Mouse (Mus musculus) MEL (cell line): ENCODE data around the gene Bcl10.
A peak's percentile ranks its signal among the peaks of the same experiment; 100 is the strongest.

Experiments used
- SIN3A ChIP-seq: IDR thresholded peaks from 2 replicates; pipeline ENCODE4 v1.6.1; 2012; ENCODE audit warnings: low read length, improper control_type of control experiment, inconsistent platforms
- ZKSCAN1 ChIP-seq: IDR thresholded peaks from 2 replicates; pipeline ENCODE4 v1.6.1; 2012; ENCODE audit warnings: low read depth, mild to moderate bottlenecking, inconsistent platforms, low read length, improper control_type of control experiment, moderate library complexity

DNA sequence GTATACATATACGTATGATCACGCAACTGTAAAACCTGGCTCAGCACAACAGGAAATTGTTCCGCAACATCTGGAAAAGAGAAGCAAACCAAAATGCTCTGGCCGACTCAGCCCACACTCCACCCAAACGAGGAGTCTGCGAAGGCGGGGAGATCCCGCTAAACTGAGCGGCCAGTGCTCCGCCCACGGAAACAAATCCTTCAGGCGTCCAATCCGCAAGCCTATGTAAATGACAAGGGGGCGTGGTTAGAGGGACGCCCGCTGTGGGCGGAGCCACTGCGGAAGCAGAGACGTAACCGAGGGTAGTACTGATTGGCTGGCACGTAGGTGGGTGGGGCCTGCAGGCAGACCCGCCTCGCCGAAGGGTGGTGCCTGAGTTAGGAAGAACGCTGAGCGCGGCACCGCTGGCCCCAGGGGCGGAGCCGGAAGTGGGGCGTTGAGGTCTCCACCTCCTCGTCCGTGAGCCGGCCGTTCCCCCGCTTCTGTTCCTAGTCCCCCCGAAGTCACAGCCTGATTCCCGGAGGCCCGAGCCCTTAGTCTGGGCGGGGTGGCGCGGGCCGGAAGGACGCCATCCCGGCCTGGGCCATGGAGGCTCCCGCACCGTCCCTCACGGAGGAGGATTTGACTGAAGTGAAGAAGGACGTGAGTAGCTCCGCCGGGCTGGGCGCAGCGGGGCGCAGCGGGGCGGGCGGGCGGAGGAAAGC lies 1.4 kb downstream of the Bcl10 start:
- TF ChIP-seq ZKSCAN1 (no peak), SIN3A (peak; percentile 59; the same call in 1 of the 2 replicates)
